Mouse (Mus musculus): ENCODE measurements around the gene Map2k7. TPM values are rescaled to one million over a fixed set of nuclear protein-coding genes. Genes with fewer than 3 reads are reported as not detected.

Map2k7 gene
- total and polyA plus RNA-seq, 3 experiments = 27.8 to 65.9 (median 63.8) TPM

DNA sequence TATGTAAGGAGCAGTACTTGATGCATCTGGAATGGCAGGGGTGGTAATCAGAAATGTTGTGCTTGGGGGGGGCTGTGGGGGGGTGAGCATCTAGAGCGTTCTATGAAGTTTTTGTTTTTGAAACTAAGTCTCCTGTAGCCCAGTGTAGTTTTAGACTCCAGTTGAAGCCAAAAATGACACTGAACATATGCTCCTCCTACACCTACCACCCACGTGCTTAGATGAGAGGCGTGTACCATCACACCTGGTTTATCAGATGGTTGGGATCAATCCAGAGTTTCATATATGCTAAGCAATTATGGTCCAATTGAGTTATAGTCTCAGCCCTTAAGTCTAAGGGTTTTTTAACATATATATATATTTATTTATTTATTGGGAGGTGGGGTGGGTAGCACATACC lies 18.9 kb upstream of the Map2k7 start:
- H3K27me3 ChIP-seq (ENCODE audit: control insufficient read depth, insufficient read depth, low read length) = peaks cover 16% of the 10 kb centered on the region
- intact Hi-C loops (cut with DNase I) = no loop called here

GRCm38 (mm10) chr8:4222059-4222458 lies 16.5 kb upstream of the Map2k7 start:
- TF ChIP-seq EP300 (IDR thresholded peaks at IDR 0.05; ENCODE audit: insufficient read depth, low read depth, low read length) (no peak), POLR2A (IDR thresholded peaks at IDR 0.05; ENCODE audit: insufficient read depth, low read depth, low read length) (no peak), CTCF (IDR thresholded peaks at IDR 0.05) (no peak)
- no peaks in the 10 kb centered on the region for H3K36me3 ChIP-seq (ENCODE audit: control insufficient read depth, insufficient read depth, low read length)
- H3K79me2 ChIP-seq (replicated peaks; ENCODE audit: control insufficient read depth, insufficient read depth, low read length) = no peaks in the 10 kb centered on the region
- H3K9ac ChIP-seq (ENCODE audit: low read depth, low read length) = no peak overlapping the region
- intact Hi-C loops (cut with DNase I) = no loop called here
- H3K27me3 ChIP-seq (ENCODE audit: control insufficient read depth, insufficient read depth, low read length) = peaks cover 10% of the 10 kb centered on the region
- no peak for DNase-seq
- H3K27ac ChIP-seq = no peak overlapping the region
- no peak overlapping the region for H3K4me3 ChIP-seq
- no peaks in the 10 kb centered on the region for H3K4me1 ChIP-seq (ENCODE audit: control insufficient read depth, insufficient read depth, low read length)

More for the DNA sequence above, 18.9 kb upstream of the Map2k7 start:
- Histone ChIP-seq H3K9ac (ENCODE audit: low read depth, low read length) (no peak overlapping the region), H3K27ac (no peak overlapping the region), H3K79me2 (replicated peaks; ENCODE audit: control insufficient read depth, insufficient read depth, low read length) (no peaks in the 10 kb centered on the region), H3K36me3 (ENCODE audit: control insufficient read depth, insufficient read depth, low read length) (no peaks in the 10 kb centered on the region), H3K4me3 (no peak overlapping the region), H3K4me1 (ENCODE audit: control insufficient read depth, insufficient read depth, low read length) (no peaks in the 10 kb centered on the region)
- WGBS = 86% methylated on average over 3 of the region's 3 CpGs
- DNase-seq = no peak
- TF ChIP-seq POLR2A (IDR thresholded peaks at IDR 0.05; ENCODE audit: insufficient read depth, low read depth, low read length) (no peak), EP300 (IDR thresholded peaks at IDR 0.05; ENCODE audit: insufficient read depth, low read depth, low read length) (no peak), CTCF (IDR thresholded peaks at IDR 0.05) (no peak)

DNA sequence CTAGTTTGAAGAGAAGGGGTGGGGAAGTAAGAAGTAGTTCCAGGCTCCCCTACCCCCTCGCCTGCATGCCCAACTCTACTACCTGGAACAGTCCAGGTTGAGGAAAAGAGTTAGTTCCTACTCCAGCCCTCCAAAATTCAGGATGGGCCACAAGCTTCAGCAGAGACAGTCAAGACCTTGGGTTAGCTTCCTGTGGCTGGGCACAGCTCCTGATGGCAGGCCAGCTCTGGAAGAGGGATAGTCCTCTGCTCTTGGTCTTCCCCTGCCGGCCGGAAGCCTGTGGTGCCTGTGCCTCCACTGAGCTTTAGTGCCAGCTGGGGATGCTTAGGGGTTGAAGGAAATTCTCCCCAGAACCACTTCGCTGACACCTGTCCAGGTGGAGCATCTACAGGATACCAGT lies 12.2 kb upstream of the Map2k7 start:
- 32% methylated on average over 4 of the region's 4 CpGs for WGBS
- Histone ChIP-seq H3K27me3 (ENCODE audit: control insufficient read depth, insufficient read depth, low read length) (peaks cover 1% of the 10 kb centered on the region; the same call in 1 of the 2 replicates), H3K36me3 (ENCODE audit: control insufficient read depth, insufficient read depth, low read length) (no peaks in the 10 kb centered on the region), H3K27ac (no peak overlapping the region), H3K79me2 (replicated peaks; ENCODE audit: control insufficient read depth, insufficient read depth, low read length) (no peaks in the 10 kb centered on the region), H3K4me1 (ENCODE audit: control insufficient read depth, insufficient read depth, low read length) (no peaks in the 10 kb centered on the region), H3K4me3 (no peak overlapping the region), H3K9ac (ENCODE audit: low read depth, low read length) (no peak overlapping the region)
- no peak for TF ChIP-seq POLR2A (IDR thresholded peaks at IDR 0.05; ENCODE audit: insufficient read depth, low read depth, low read length)
- no peak for TF ChIP-seq CTCF (IDR thresholded peaks at IDR 0.05)
- TF ChIP-seq EP300 (IDR thresholded peaks at IDR 0.05; ENCODE audit: insufficient read depth, low read depth, low read length) = no peak
- DNase-seq = no peak
- intact Hi-C loops (cut with DNase I) = no loop called here

DNA sequence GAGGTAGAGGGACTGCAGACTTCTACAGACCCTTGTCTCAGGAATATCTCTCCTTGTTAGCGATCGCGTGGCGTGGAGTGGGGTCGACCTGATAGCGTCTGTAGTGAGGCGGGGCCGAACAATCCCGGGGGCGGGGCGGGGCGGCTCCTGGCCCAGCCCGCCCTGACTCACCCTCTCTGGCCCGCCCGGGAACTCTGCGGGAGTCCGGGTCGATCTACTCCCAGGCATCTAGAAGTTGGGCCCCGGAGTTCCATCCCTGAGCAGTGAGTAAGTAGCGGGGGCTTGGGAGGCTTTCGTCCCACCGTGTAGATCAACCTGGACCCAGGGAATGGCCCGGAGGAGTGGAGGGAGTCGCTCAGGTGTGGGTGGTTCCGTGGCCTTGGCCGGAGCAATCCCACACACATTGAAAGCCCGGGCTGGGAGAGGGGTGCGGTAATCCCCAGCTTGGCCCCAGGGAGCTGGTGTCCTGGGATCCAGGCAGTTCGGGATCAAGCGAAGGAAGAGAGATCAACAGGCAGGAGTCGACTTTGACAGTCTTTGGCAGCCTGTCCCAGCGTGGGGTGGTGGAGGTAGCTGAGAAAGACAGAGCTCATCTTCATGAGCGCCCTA lies 11.7 kb upstream of the Map2k7 start, which contains the start of gene Lrrc8e:
TSS of gene Lrrc8e (plus strand) at position 89 of the 609 bp plus-strand sequence.
- Histone ChIP-seq H3K27me3 (ENCODE audit: control insufficient read depth, insufficient read depth, low read length) (peaks cover 1% of the 10 kb centered on the region; the same call in 1 of the 2 replicates), H3K27ac (no peak within 1 kb of the TSS), H3K79me2 (replicated peaks; ENCODE audit: control insufficient read depth, insufficient read depth, low read length) (no peaks in the 10 kb centered on the region), H3K4me1 (ENCODE audit: control insufficient read depth, insufficient read depth, low read length) (no peaks in the 10 kb centered on the region), H3K9ac (ENCODE audit: low read depth, low read length) (no peak within 1 kb of the TSS), H3K4me3 (no peak within 1 kb of the TSS), H3K36me3 (ENCODE audit: control insufficient read depth, insufficient read depth, low read length) (no peaks in the 10 kb centered on the region)
- TF ChIP-seq POLR2A (IDR thresholded peaks at IDR 0.05; ENCODE audit: insufficient read depth, low read depth, low read length) = no peak
- no peak for TF ChIP-seq EP300 (IDR thresholded peaks at IDR 0.05; ENCODE audit: insufficient read depth, low read depth, low read length)
- TF ChIP-seq CTCF (IDR thresholded peaks at IDR 0.05) = no peak
- intact Hi-C loops (cut with DNase I) = no loop called here
- DNase-seq = no peak
- 9% methylated on average over 33 of the region's 33 CpGs for WGBS

DNA sequence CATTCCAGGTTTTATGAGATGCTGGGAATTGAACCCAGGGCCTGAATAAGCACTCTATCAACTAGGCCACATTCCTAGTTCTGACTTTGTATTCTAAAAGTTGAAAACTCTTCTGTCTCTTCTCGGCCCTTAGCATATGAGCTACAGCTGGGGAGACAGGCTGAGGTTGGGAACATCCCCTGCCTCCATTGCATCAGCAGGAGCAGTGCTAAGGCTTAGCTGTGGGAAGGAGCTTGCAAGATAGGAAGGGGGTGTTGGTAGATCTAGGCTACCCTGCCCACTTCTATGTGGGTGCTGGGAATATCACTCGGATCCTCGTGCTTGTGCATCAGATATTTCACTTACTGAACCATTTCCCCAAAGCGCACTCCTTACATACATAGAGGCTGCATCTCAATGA lies 10.6 kb upstream of the Map2k7 start:
- Histone ChIP-seq H3K36me3 (ENCODE audit: control insufficient read depth, insufficient read depth, low read length) (no peaks in the 10 kb centered on the region), H3K9ac (ENCODE audit: low read depth, low read length) (no peak overlapping the region), H3K4me3 (no peak overlapping the region), H3K4me1 (ENCODE audit: control insufficient read depth, insufficient read depth, low read length) (no peaks in the 10 kb centered on the region), H3K27me3 (ENCODE audit: control insufficient read depth, insufficient read depth, low read length) (peaks cover 1% of the 10 kb centered on the region; the same call in 1 of the 2 replicates), H3K79me2 (replicated peaks; ENCODE audit: control insufficient read depth, insufficient read depth, low read length) (no peaks in the 10 kb centered on the region), H3K27ac (no peak overlapping the region)
- TF ChIP-seq POLR2A (IDR thresholded peaks at IDR 0.05; ENCODE audit: insufficient read depth, low read depth, low read length) = no peak
- DNase-seq = no peak
- WGBS = 83% methylated on average over 4 of the region's 4 CpGs
- intact Hi-C loops (cut with DNase I) = no loop called here

DNA sequence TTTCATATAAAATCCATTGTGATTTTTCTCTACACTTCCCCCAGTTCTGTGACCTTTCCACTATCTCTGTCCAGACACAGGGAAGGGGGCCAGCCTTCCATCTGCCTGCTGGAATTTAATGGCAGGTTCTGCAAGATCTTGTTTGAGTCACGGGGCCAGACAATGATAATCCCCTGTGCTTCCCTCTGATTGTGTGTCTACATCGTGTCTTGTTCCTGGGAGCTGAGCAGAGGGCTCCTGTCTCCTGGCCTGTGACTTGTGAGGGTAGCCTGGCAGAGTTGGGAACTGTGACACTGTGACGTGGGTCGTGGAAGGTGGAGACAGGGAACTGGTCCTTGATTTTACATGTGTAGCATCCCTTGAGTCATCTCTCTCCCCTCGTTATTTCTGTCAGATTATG lies 8.8 kb upstream of the Map2k7 start:
- 59% methylated on average over 5 of the region's 5 CpGs for WGBS
- Histone ChIP-seq H3K79me2 (replicated peaks; ENCODE audit: control insufficient read depth, insufficient read depth, low read length) (no peaks in the 10 kb centered on the region), H3K9ac (ENCODE audit: low read depth, low read length) (no peak overlapping the region), H3K27ac (no peak overlapping the region), H3K27me3 (ENCODE audit: control insufficient read depth, insufficient read depth, low read length) (peaks cover 1% of the 10 kb centered on the region; the same call in 1 of the 2 replicates), H3K4me1 (ENCODE audit: control insufficient read depth, insufficient read depth, low read length) (no peaks in the 10 kb centered on the region), H3K36me3 (ENCODE audit: control insufficient read depth, insufficient read depth, low read length) (no peaks in the 10 kb centered on the region), H3K4me3 (no peak overlapping the region)
- intact Hi-C loops (cut with DNase I) = no loop called here
- TF ChIP-seq EP300 (IDR thresholded peaks at IDR 0.05; ENCODE audit: insufficient read depth, low read depth, low read length) = no peak
- TF ChIP-seq CTCF (IDR thresholded peaks at IDR 0.05) = no peak
- no peak for TF ChIP-seq POLR2A (IDR thresholded peaks at IDR 0.05; ENCODE audit: insufficient read depth, low read depth, low read length)
- no peak for DNase-seq
